Mouse (Mus musculus): ENCODE data around the gene Wbp1l.

- TF ChIP-seq CTCF (IDR thresholded peaks at IDR 0.05; ENCODE audit: insufficient read depth, low read depth, low read length) (no peak), POLR2A (IDR thresholded peaks at IDR 0.05; ENCODE audit: insufficient read depth, low read depth, low read length) (no peak)
These were observed 54.8 kb downstream of the Wbp1l start for GRCm38 (mm10) chr19:46653616-46654235.
